Mouse (Mus musculus) spleen, postnatal 4 days (tissue): ENCODE measurements around the gene Pex16.
A peak's percentile ranks its signal among the peaks of the same experiment; 100 is the strongest.

ENCODE experiments used
- DNase-seq, 2 experiments: peaks; one replicate each; pipeline ENCODE4 v3.0.0; 2022; ENCODE audit warnings: low spot score in 2 of 2

The Pex16 gene

GRCm38 (mm10) chr2:92374514-92374913 is at the start of gene Pex16, which contains the start of gene Large2:
Gene Pex16, plus strand, starts transcription at chr2:92374676.
Gene Large2, minus strand, starts transcription at chr2:92374869.
- DNase-seq: peak in 1 of 2 experiments; percentile 44

GRCm38 (mm10) chr2:92325676-92326075 is 48.8 kb upstream of the Pex16 start:
- DNase-seq: no peak

GRCm38 (mm10) chr2:92326221-92326620 is 48.3 kb upstream of the Pex16 start:
- DNase-seq: no peak

GRCm38 (mm10) chr2:92327601-92328000 is 46.9 kb upstream of the Pex16 start:
- DNase-seq: no peak

- DNase-seq: no peak
These were observed 46.3 kb upstream of the Pex16 start for GRCm38 (mm10) chr2:92328206-92328605.

GRCm38 (mm10) chr2:92330840-92331239 is 43.6 kb upstream of the Pex16 start:
- no peak for DNase-seq

GRCm38 (mm10) chr2:92331410-92331809 is 43.1 kb upstream of the Pex16 start:
- DNase-seq: no peak

- DNase-seq: no peak
These were observed 42.6 kb upstream of the Pex16 start for GRCm38 (mm10) chr2:92331871-92332270.

- DNase-seq: no peak
These were observed 32.1 kb upstream of the Pex16 start for GRCm38 (mm10) chr2:92342418-92342817.

- no peak for DNase-seq
These were observed 27.3 kb upstream of the Pex16 start for GRCm38 (mm10) chr2:92347191-92347590.

- no peak for DNase-seq
These were observed 24.7 kb upstream of the Pex16 start for GRCm38 (mm10) chr2:92349589-92350425.

GRCm38 (mm10) chr2:92350686-92351085 is 23.8 kb upstream of the Pex16 start:
- DNase-seq: no peak

GRCm38 (mm10) chr2:92353402-92353801 is 21.1 kb upstream of the Pex16 start:
- no peak for DNase-seq

GRCm38 (mm10) chr2:92354224-92354623 is 20.3 kb upstream of the Pex16 start:
- DNase-seq: no peak

GRCm38 (mm10) chr2:92359301-92359700 is 15.2 kb upstream of the Pex16 start:
- DNase-seq: no peak

GRCm38 (mm10) chr2:92360186-92360823 is 14.2 kb upstream of the Pex16 start:
- no peak for DNase-seq

- no peak for DNase-seq
These were observed 13.6 kb upstream of the Pex16 start for GRCm38 (mm10) chr2:92360893-92361292.

- DNase-seq: no peak
These were observed 12.7 kb upstream of the Pex16 start for GRCm38 (mm10) chr2:92361795-92362194.

GRCm38 (mm10) chr2:92362571-92363228 is 11.8 kb upstream of the Pex16 start:
- no peak for DNase-seq

GRCm38 (mm10) chr2:92364086-92364485 is 10.4 kb upstream of the Pex16 start:
- DNase-seq: no peak

GRCm38 (mm10) chr2:92365568-92365967 is 8.9 kb upstream of the Pex16 start:
- DNase-seq: no peak

GRCm38 (mm10) chr2:92367383-92368029 is 7.0 kb upstream of the Pex16 start:
- no peak for DNase-seq
